39 mouse cellular contexts compared by ENCODE assay signal in the genomic region with DNA sequence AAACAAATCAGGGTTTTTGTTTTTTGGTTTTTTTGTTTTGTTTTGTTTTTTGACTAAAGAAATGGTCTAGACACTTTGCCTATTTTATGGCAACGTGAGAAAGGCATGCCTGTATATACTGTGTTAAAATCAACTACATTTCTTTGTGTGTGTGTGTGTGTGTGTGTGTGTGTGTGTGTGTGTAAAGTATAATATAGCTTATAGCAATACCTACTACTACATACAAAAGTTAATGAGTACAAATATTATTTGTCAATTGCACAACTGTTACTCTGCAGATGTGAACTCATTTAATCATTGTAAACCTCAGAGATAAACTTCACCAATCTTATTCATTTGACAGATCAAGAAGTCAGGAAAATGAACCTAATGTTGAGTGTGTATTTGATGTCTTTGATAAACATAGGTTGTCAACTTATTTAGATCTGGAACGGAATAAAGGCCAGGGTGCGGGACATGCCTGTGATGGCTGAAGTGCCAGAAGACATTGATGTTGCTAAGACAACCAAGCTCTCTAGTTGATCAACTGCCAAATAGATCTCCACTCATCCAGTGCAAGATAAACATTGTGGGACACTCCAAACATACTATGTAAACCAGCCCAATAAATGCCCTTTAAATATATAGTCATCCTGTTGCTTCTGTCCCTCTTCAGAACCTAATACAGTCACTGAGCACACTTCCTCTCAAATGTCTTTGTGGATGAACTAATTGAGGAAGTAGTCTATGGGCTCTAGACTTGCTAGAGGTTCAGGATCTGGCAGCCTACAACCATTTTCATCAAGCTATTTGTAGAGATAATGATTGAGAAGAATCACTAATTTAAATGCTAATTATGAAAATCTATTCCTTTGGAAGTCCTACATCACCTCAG. TPM values are rescaled to one million over a fixed set of nuclear protein-coding genes. Genes with fewer than 3 reads are reported as not detected.
DNase-seq lines count a peak whose midpoint lies in the region; ATAC-seq and TF ChIP-seq lines count a peak whose summit lies in the region.
"Had no signal": no experiment of that assay in that cellular context is flagged by ENCODE, and none has a peak within 500 bp of the region (broad histone marks: within the 10 kb centered on the region; RNA-seq: fewer than 3 reads in every experiment).

No protein-coding gene starts in this region.

- H3K27me3 ChIP-seq in lung, embryonic 15.5 days, result no peaks in the 10 kb centered on the region
- H3K27me3 ChIP-seq in CH12.LX (replicated peaks), result no peaks in the 10 kb centered on the region
- H3K27me3 ChIP-seq: embryonic facial prominence, embryonic 15.5 days; forebrain, embryonic 13.5 days; heart, embryonic 15.5 days; megakaryocyte, embryonic 14.5 days; midbrain, embryonic 12.5 days had no signal

- no peak overlapping the region for H3K27ac ChIP-seq in lung, embryonic 15.5 days
- H3K27ac ChIP-seq in CH12.LX (ENCODE audit: insufficient read depth, low read depth), result no peak overlapping the region
- H3K27ac ChIP-seq: embryonic facial prominence, embryonic 10.5 days; embryonic facial prominence, embryonic 15.5 days; forebrain, embryonic 13.5 days; heart, embryonic 15.5 days; hindbrain, embryonic 14.5 days; midbrain, embryonic 12.5 days had no signal

- no peaks in the 10 kb centered on the region for H3K79me2 ChIP-seq in CH12.LX (replicated peaks; ENCODE audit: control insufficient read depth, extremely low read depth, insufficient read depth, poor library complexity, severe bottlenecking)

- no peak overlapping the region for H3K4me3 ChIP-seq in lung, embryonic 15.5 days
- no peak overlapping the region for H3K4me3 ChIP-seq in CH12.LX (replicated peaks in 1 of 3; ENCODE audit: low read depth in 2 of 3, low read length in 2 of 3, poor library complexity in 1 of 3)
- H3K4me3 ChIP-seq: embryonic facial prominence, embryonic 10.5 days; embryonic facial prominence, embryonic 15.5 days; forebrain, embryonic 13.5 days; heart, embryonic 15.5 days; megakaryocyte, embryonic 14.5 days; midbrain, embryonic 12.5 days had no signal

- no peaks in the 10 kb centered on the region for H3K9me3 ChIP-seq in lung, embryonic 15.5 days
- no peaks in the 10 kb centered on the region for H3K9me3 ChIP-seq in CH12.LX (replicated peaks; ENCODE audit: low read length)
- H3K9me3 ChIP-seq: embryonic facial prominence, embryonic 10.5 days; embryonic facial prominence, embryonic 15.5 days; forebrain, embryonic 13.5 days; G1E; megakaryocyte, embryonic 14.5 days; midbrain, embryonic 12.5 days had no signal

- TF ChIP-seq RAD21 in CH12.LX (IDR thresholded peaks at IDR 0.05; ENCODE audit: low read depth, low read length), result no peak

- TF ChIP-seq EP300 in CH12.LX (IDR thresholded peaks at IDR 0.05; ENCODE audit: low read length), result no peak

- dilution Hi-C loops in CH12.LX (cut with MboI; ENCODE audit: extremely low pct_ligation_motif_present, extremely low pct_unique_long_range_greater_than_20kb, low sequenced_read_pairs), result no loop called here

- no peaks in the 10 kb centered on the region for H3K36me3 ChIP-seq in lung, embryonic 15.5 days
- H3K36me3 ChIP-seq in CH12.LX (replicated peaks in 1 of 2; ENCODE audit: control insufficient read depth in 1 of 2, insufficient read depth in 1 of 2, low read length in 1 of 2), result no peaks in the 10 kb centered on the region
- H3K36me3 ChIP-seq: embryonic facial prominence, embryonic 10.5 days; embryonic facial prominence, embryonic 15.5 days; G1E; heart, embryonic 15.5 days; midbrain, embryonic 12.5 days had no signal

- no peaks in the 10 kb centered on the region for H3K4me1 ChIP-seq in lung, embryonic 15.5 days
- H3K4me1 ChIP-seq in CH12.LX (ENCODE audit: control insufficient read depth in 1 of 2, insufficient read depth in 2 of 2), result peaks cover 0 to 12% of the 10 kb centered on the region in 2 experiments; a peak in 2 of 4 replicates
- H3K4me1 ChIP-seq: embryonic facial prominence, embryonic 10.5 days; embryonic facial prominence, embryonic 15.5 days; forebrain, embryonic 13.5 days; heart, embryonic 15.5 days; megakaryocyte, embryonic 14.5 days; midbrain, embryonic 12.5 days had no signal

- peak; percentile 83 for ATAC-seq in lung, embryonic 15.5 days (ENCODE audit: borderline replicate concordance, extremely low read depth, low FRiP score, low TSS enrichment)
- ATAC-seq in granulocyte monocyte progenitor cell, adult 5-6 weeks (replicated peaks; ENCODE audit: poor library complexity, severe bottlenecking), result peak; percentile 70
- peak; percentile 73; the same call in 1 of the 2 replicates for ATAC-seq in neutrophil, adult 5-6 weeks (ENCODE audit: extremely low read depth, insufficient number of reproducible peaks, low FRiP score, poor library complexity, severe bottlenecking)
- no peak for ATAC-seq in erythroid progenitor cell, adult 5-6 weeks (replicated peaks; ENCODE audit: low FRiP score, poor library complexity, severe bottlenecking)
- ATAC-seq: forebrain, embryonic 13.5 days; intestine, postnatal 0 days had no signal

- H3K4me2 ChIP-seq in lung, embryonic 15.5 days, result no peak overlapping the region
- H3K4me2 ChIP-seq in CH12.LX (ENCODE audit: insufficient read depth, low read depth, poor library complexity, severe bottlenecking), result no peak overlapping the region
- H3K4me2 ChIP-seq: embryonic facial prominence, embryonic 15.5 days; forebrain, embryonic 13.5 days; heart, embryonic 15.5 days; hindbrain, embryonic 14.5 days; midbrain, embryonic 12.5 days had no signal

- in situ Hi-C loops in CH12.LX (cut with MboI; ENCODE audit: low pct_ligation_motif_present, low pct_unique_long_range_greater_than_20kb, low sequenced_read_pairs), result no loop called here

- no peak for TF ChIP-seq CTCF in CH12.LX (conservative IDR thresholded peaks at IDR 0.05 in 1 of 2, IDR thresholded peaks at IDR 0.05 in 1 of 2; ENCODE audit: low read depth in 2 of 2, low read length in 2 of 2)

- no peak for DNase-seq in lung, postnatal 4 days
- peak; percentile 4 for DNase-seq in CH12.LX (ENCODE audit: extremely low read depth)
- DNase-seq in cerebellum, postnatal 36 days, result no peak
- DNase-seq: adrenal gland, adult 2 months; adrenal gland, postnatal 36 days; cerebellum, adult 18-20 months; cerebellum, postnatal 10 days; gastrocnemius, postnatal 10 days; kidney, postnatal 14 days; liver; lung, adult 18-20 months; retina, postnatal 1 day; right cerebral cortex, postnatal 14 days; thymus, adult 18-20 months; thymus, postnatal 25 days had no signal

- WGBS in lung, embryonic 15.5 days, result 35% methylated on average over 3 of the region's 3 CpGs

- no peak for TF ChIP-seq POLR2A in CH12.LX (IDR thresholded peaks at IDR 0.05; ENCODE audit: low read depth, low read length)

- no peak overlapping the region for H3K9ac ChIP-seq in lung, embryonic 15.5 days
- H3K9ac ChIP-seq in CH12.LX (ENCODE audit: insufficient read depth, low read depth), result no peak overlapping the region
- H3K9ac ChIP-seq: embryonic facial prominence, embryonic 15.5 days; forebrain, embryonic 13.5 days; heart, embryonic 15.5 days; hindbrain, embryonic 14.5 days; midbrain, embryonic 12.5 days had no signal

TF ChIP-seq in CH12.LX, 34 proteins besides CTCF, POLR2A, EP300 and RAD21 (continues in another document):
- TF ChIP-seq NRF1 (IDR thresholded peaks at IDR 0.05; ENCODE audit: low read depth, low read length), result no peak

RNA-seq across cellular contexts. Expression of a gene that starts 9.4 kb away (rescaled TPM):
- polyA plus RNA-seq in lung, embryonic 15.5 days (2015; fragmentation: Nextera tagmentation; extraction: Ambion mirVana), result 0.15 TPM in 1 of 2 replicates, not detected in the other
- total RNA-seq in CH12.LX (2012; rRNA removed), result not detected in 2 replicates
- total RNA-seq in CH12.LX (2014; rRNA removed), result not detected in 2 replicates
- polyA plus RNA-seq in CH12.LX (2012; ENCODE audit: insufficient read length, low read depth), result not detected in 2 replicates
- total RNA-seq in granulocyte monocyte progenitor cell, adult 5-6 weeks (2014; fragmentation: Nextera tagmentation), result 15.1 and 18.4 TPM in 2 replicates
- total RNA-seq in granulocyte monocyte progenitor cell, adult 5-6 weeks (2017), result 16.9 and 23.2 TPM in 2 replicates
- 0.49 and 2.2 TPM in 2 replicates for total RNA-seq in neutrophil, adult 5-6 weeks (2017)
- total RNA-seq in erythroid progenitor cell, adult 5-6 weeks (2015; ENCODE audit: low replicate concordance), result 3.4 and 4.3 TPM in 2 replicates
- total RNA-seq in erythroid progenitor cell, adult 5-6 weeks (2017; ENCODE audit: low replicate concordance), result 2.2 and 5.6 TPM in 2 replicates
- total RNA-seq: layer of hippocampus, adult 18-20 months; layer of hippocampus, postnatal 10 days; left cerebral cortex, adult 18-20 months; left cerebral cortex, postnatal 14 days had no signal
- polyA plus RNA-seq: adrenal gland, adult 2 months; brain, embryonic 14.5 days; embryonic facial prominence, embryonic 15.5 days; forebrain, embryonic 13.5 days; G1E; hindbrain, embryonic 14.5 days; kidney, embryonic 14.5 days; limb, embryonic 11.5 days; neural tube, embryonic 14.5 days; small intestine, adult 2 months had no signal

RNA-seq across cellular contexts. Expression of a gene that starts 14.8 kb away (rescaled TPM):
- polyA plus RNA-seq in lung, embryonic 15.5 days (2015; fragmentation: Nextera tagmentation; extraction: Ambion mirVana), result 0.19 and 0.27 TPM in 2 replicates
- total RNA-seq in CH12.LX (2012; rRNA removed) (not detected in 2 replicates), CH12.LX (2014; rRNA removed) (not detected in 2 replicates)
- polyA plus RNA-seq in CH12.LX (2012; ENCODE audit: insufficient read length, low read depth), result not detected in 2 replicates
- total RNA-seq in granulocyte monocyte progenitor cell, adult 5-6 weeks (2014; fragmentation: Nextera tagmentation), result 0.53 TPM in 1 of 2 replicates, not detected in the other
- total RNA-seq in granulocyte monocyte progenitor cell, adult 5-6 weeks (2017), result not detected in 2 replicates
- 1.5 TPM in 1 of 2 replicates, not detected in the other for total RNA-seq in neutrophil, adult 5-6 weeks (2017)
- not detected in 2 replicates for total RNA-seq in erythroid progenitor cell, adult 5-6 weeks (2015; ENCODE audit: low replicate concordance)
- total RNA-seq in erythroid progenitor cell, adult 5-6 weeks (2017; ENCODE audit: low replicate concordance), result not detected in 2 replicates
- total RNA-seq: adrenal gland, adult 2 months; adrenal gland, postnatal 36 days; gastrocnemius, postnatal 10 days; heart, postnatal 25 days; layer of hippocampus, adult 18-20 months; layer of hippocampus, postnatal 10 days; left cerebral cortex, adult 18-20 months; left cerebral cortex, postnatal 14 days had no signal
- polyA plus RNA-seq: adrenal gland, adult 2 months; brain, embryonic 14.5 days; embryonic facial prominence, embryonic 10.5 days; embryonic facial prominence, embryonic 15.5 days; forebrain, embryonic 13.5 days; G1E; heart, embryonic 15.5 days; limb, embryonic 11.5 days; midbrain, embryonic 12.5 days; neural tube, embryonic 14.5 days; small intestine, adult 2 months; stomach, embryonic 16.5 days had no signal

RNA-seq across cellular contexts. Expression of a gene that starts 35.4 kb away (rescaled TPM):
- polyA plus RNA-seq in lung, embryonic 15.5 days (2015; fragmentation: Nextera tagmentation; extraction: Ambion mirVana), result 47.0 and 48.2 TPM in 2 replicates
- 43.9 and 46.3 TPM in 2 replicates for total RNA-seq in CH12.LX (2012; rRNA removed)
- total RNA-seq in CH12.LX (2014; rRNA removed), result 75.2 and 80.8 TPM in 2 replicates
- polyA plus RNA-seq in CH12.LX (2012; ENCODE audit: insufficient read length, low read depth), result 96.2 and 102 TPM in 2 replicates
- 37.4 and 45.0 TPM in 2 replicates for total RNA-seq in granulocyte monocyte progenitor cell, adult 5-6 weeks (2014; fragmentation: Nextera tagmentation)
- total RNA-seq in granulocyte monocyte progenitor cell, adult 5-6 weeks (2017), result 39.8 and 76.6 TPM in 2 replicates
- 9.6 and 10.1 TPM in 2 replicates for total RNA-seq in neutrophil, adult 5-6 weeks (2017)
- total RNA-seq in erythroid progenitor cell, adult 5-6 weeks (2015; ENCODE audit: low replicate concordance), result 2.1 and 6.5 TPM in 2 replicates
- 9.8 and 17.5 TPM in 2 replicates for total RNA-seq in erythroid progenitor cell, adult 5-6 weeks (2017; ENCODE audit: low replicate concordance)

RNA-seq across cellular contexts. Expression of a gene that starts 45.8 kb away (rescaled TPM):
- 25.0 and 27.8 TPM in 2 replicates for polyA plus RNA-seq in lung, embryonic 15.5 days (2015; fragmentation: Nextera tagmentation; extraction: Ambion mirVana)
- not detected in 2 replicates for total RNA-seq in CH12.LX (2012; rRNA removed)
- not detected in 2 replicates for total RNA-seq in CH12.LX (2014; rRNA removed)
- not detected in 2 replicates for polyA plus RNA-seq in CH12.LX (2012; ENCODE audit: insufficient read length, low read depth)
- total RNA-seq in granulocyte monocyte progenitor cell, adult 5-6 weeks (2014; fragmentation: Nextera tagmentation), result not detected in 2 replicates
- total RNA-seq in granulocyte monocyte progenitor cell, adult 5-6 weeks (2017), result not detected in 2 replicates
- total RNA-seq in neutrophil, adult 5-6 weeks (2017), result 3.6 and 4.3 TPM in 2 replicates
- not detected in 2 replicates for total RNA-seq in erythroid progenitor cell, adult 5-6 weeks (2015; ENCODE audit: low replicate concordance)
- total RNA-seq in erythroid progenitor cell, adult 5-6 weeks (2017; ENCODE audit: low replicate concordance), result 2.0 TPM in 1 of 2 replicates, not detected in the other
- polyA plus RNA-seq: G1E had no signal
